Mouse (Mus musculus) limb, embryonic 12.5 days (tissue): ENCODE results near the gene Dap. TPM values are rescaled to one million over a fixed set of nuclear protein-coding genes. Genes with fewer than 3 reads are reported as not detected.

Source experiments
- ATAC-seq: fragments of 200-750 bp; cut with Nextera tagmentation; 2 replicates; pipeline ENCODE4 v1.8.0; 2017; ENCODE audit warnings: low read depth, moderate TSS enrichment; ENCODE audit not compliant: insufficient number of reproducible peaks, insufficient read depth, low FRiP score, low TSS enrichment
- H3K27ac ChIP-seq: fragments of 300-500 bp; sonication (generic); 2 replicates; pipeline ENCODE4 v1.5.1; 2016; ENCODE audit warnings: mild to moderate bottlenecking, moderate library complexity
- H3K27me3 ChIP-seq: fragments of 300-500 bp; sonication (generic); 2 replicates; pipeline ENCODE4 v1.6.1; 2016; ENCODE audit warnings: mild to moderate bottlenecking, moderate library complexity
- H3K36me3 ChIP-seq: fragments of 300-500 bp; sonication (generic); 2 replicates; pipeline ENCODE4 v1.6.1; 2016; ENCODE audit warnings: mild to moderate bottlenecking, moderate library complexity
- H3K4me1 ChIP-seq: fragments of 300-500 bp; sonication (generic); replicated peaks from 2 replicates; pipeline ENCODE4 v1.6.1; 2016
- H3K4me2 ChIP-seq: fragments of 300-500 bp; sonication (generic); 2 replicates; pipeline ENCODE4 v1.6.1; 2016; ENCODE audit warnings: mild to moderate bottlenecking, moderate library complexity
- H3K4me3 ChIP-seq: fragments of 300-500 bp; sonication (generic); replicated peaks from 2 replicates; pipeline ENCODE4 v1.5.1; 2016; ENCODE audit warnings: mild to moderate bottlenecking
- H3K9ac ChIP-seq: fragments of 300-500 bp; sonication (generic); replicated peaks from 2 replicates; pipeline ENCODE4 v1.6.1; 2016; ENCODE audit warnings: mild to moderate bottlenecking, moderate library complexity
- H3K9me3 ChIP-seq: fragments of 300-500 bp; sonication (generic); 2 replicates; pipeline ENCODE4 v1.6.1; 2016; ENCODE audit warnings: mild to moderate bottlenecking, moderate library complexity
- WGBS: fragments of 180-500 bp; shearing (Covaris S2); methylation state at CpG from one replicate; pipeline ENCODE4 v1.1.7; 2016; 5-methylcytosine and 5-hydroxymethylcytosine counted together
- polyA plus RNA-seq: library from polyadenylated mRNA; unstranded; fragments of >200 nt; fragmentation: Nextera tagmentation; extraction: Ambion mirVana; gene quantifications from 2 replicates; pipeline ENCODE4 v1.2.1, GENCODE M21; 2016

The Dap gene
- 66.3 and 68.8 TPM in 2 replicates for polyA plus RNA-seq

DNA sequence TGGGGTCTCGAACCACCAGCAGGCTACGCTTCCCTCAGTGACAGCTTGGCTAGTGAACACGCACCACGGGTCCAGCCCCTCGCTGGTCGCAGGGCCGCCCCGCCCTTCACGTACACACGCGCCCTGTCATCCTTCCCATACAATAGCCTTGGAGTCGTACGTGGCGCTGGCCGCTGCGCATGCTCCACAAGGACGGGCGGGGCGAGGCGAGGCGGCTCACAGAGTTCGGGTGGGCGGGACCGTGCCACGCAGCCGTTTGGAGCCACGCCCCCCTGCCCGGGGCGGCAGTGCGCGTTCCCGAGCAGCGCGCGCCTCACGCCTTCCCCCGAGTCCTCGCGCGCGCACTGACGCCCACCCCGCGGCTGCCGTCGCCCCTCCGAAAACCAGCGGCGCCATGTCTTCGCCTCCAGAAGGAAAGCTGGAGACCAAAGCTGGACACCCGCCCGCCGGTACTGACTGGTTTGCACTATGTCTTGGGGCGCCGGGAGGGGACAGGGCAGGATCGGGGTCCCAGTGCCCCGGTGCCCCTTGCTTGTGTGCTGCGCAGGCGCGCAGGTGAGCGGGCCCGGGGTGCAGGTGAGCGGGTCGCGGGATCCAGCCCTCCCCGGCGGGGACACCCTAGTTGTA is at the start of gene Dap:
Dap (plus strand) TSS at position 180 of the 627 bp plus-strand sequence.
- Histone ChIP-seq H3K27me3 (no peaks in the 10 kb centered on the region), H3K4me3 (peak within 1 kb of the TSS; percentile 80), H3K4me2 (peak within 1 kb of the TSS; percentile 64), H3K27ac (peak within 1 kb of the TSS; percentile 68), H3K36me3 (no peaks in the 10 kb centered on the region), H3K4me1 (0 out of 2 replicates have a peak, but pooled peaks cover 12% of the 10 kb centered on the region), H3K9ac (peak within 1 kb of the TSS; percentile 90), H3K9me3 (no peaks in the 10 kb centered on the region)
- ATAC-seq = peak; percentile 98
- under 1% methylated on average over 67 of the region's 67 CpGs for WGBS

DNA sequence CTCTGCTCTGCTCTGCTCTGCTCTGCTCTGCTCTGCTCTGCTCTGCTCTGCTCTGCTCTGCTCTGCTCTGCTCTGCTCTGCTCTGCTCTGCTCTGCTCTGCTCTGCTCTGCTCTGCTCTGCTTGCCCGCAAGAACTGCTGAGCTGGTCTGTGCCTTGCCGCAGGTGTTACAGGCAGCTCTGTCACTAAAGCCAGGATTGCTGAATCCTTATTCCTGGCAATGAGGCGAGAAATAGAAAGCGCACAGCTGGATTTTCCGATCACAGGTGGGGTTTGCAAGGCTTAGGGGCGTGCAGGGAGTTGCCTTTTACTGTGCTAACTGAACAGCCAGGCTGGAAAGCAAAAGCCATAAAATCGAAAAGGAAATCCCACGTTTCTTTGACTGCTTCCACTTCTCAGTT is 47.5 kb upstream of the Dap start:
- peaks cover 3% of the 10 kb centered on the region; the same call in 1 of the 2 replicates for H3K27me3 ChIP-seq
- no peak overlapping the region for H3K4me2 ChIP-seq
- peak; percentile 73; the same call in 1 of the 2 replicates for ATAC-seq
- no peak overlapping the region for H3K4me3 ChIP-seq
- H3K27ac ChIP-seq = peak overlapping the region; percentile 56; the same call in 1 of the 2 replicates
- H3K36me3 ChIP-seq = no peaks in the 10 kb centered on the region
- H3K9ac ChIP-seq = no peak overlapping the region
- no peaks in the 10 kb centered on the region for H3K9me3 ChIP-seq
- WGBS = 16% methylated on average over 8 of the region's 8 CpGs
- no peaks in the 10 kb centered on the region for H3K4me1 ChIP-seq

GRCm38 (mm10) chr15:31184651-31185443 is 39.3 kb upstream of the Dap start:
- no peaks in the 10 kb centered on the region for H3K27me3 ChIP-seq
- 0 out of 2 replicates have a peak, but pooled peaks cover 4% of the 10 kb centered on the region for H3K4me1 ChIP-seq
- H3K36me3 ChIP-seq = no peaks in the 10 kb centered on the region
- no peak overlapping the region for H3K9ac ChIP-seq
- H3K4me3 ChIP-seq = no peak overlapping the region
- no peak overlapping the region for H3K27ac ChIP-seq
- WGBS = 62% methylated on average over 12 of the region's 12 CpGs
- ATAC-seq = no peak
- H3K4me2 ChIP-seq = no peak overlapping the region
- H3K9me3 ChIP-seq = no peaks in the 10 kb centered on the region

GRCm38 (mm10) chr15:31185506-31185905 is 38.6 kb upstream of the Dap start:
- 82% methylated on average over 5 of the region's 5 CpGs for WGBS

GRCm38 (mm10) chr15:31186371-31186901 is 37.7 kb upstream of the Dap start:
- Histone ChIP-seq H3K4me1 (0 out of 2 replicates have a peak, but pooled peaks cover 4% of the 10 kb centered on the region), H3K9me3 (no peaks in the 10 kb centered on the region), H3K4me3 (no peak overlapping the region), H3K27ac (no peak overlapping the region), H3K36me3 (no peaks in the 10 kb centered on the region), H3K9ac (no peak overlapping the region), H3K27me3 (no peaks in the 10 kb centered on the region), H3K4me2 (no peak overlapping the region)
- ATAC-seq = no peak
- 79% methylated on average over 6 of the region's 6 CpGs for WGBS

More at GRCm38 (mm10) chr15:31185506-31185905, 38.6 kb upstream of the Dap start:
- ATAC-seq = no peak
- Histone ChIP-seq H3K4me1 (0 out of 2 replicates have a peak, but pooled peaks cover 4% of the 10 kb centered on the region), H3K27ac (no peak overlapping the region), H3K27me3 (no peaks in the 10 kb centered on the region), H3K9ac (no peak overlapping the region), H3K4me3 (no peak overlapping the region), H3K4me2 (no peak overlapping the region), H3K9me3 (no peaks in the 10 kb centered on the region), H3K36me3 (no peaks in the 10 kb centered on the region)

DNA sequence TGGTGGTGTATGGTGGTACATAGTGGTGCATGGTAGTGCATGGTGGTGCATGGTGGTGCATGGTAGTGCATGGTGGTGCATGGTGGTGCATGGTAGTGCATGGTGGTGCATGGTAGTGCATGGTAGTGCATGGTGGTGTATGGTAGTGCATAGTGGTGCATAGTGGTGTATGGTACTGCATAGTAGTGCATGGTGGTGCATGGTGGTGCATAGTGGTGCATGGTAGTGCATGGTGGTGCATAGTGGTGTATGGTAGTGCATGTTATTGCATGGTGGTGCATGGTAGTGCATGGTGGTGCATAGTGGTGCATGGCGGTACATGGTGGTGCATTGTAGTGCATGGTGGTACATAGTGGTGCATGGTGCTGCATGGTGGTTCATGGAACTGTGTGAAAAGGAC is 31.6 kb upstream of the Dap start:
- H3K27me3 ChIP-seq = no peaks in the 10 kb centered on the region
- no peaks in the 10 kb centered on the region for H3K9me3 ChIP-seq
- no peak overlapping the region for H3K4me3 ChIP-seq
- H3K4me2 ChIP-seq = no peak overlapping the region
- H3K4me1 ChIP-seq = no peaks in the 10 kb centered on the region
- no peak overlapping the region for H3K9ac ChIP-seq
- no peaks in the 10 kb centered on the region for H3K36me3 ChIP-seq
- WGBS = 100% methylated on average over 1 of the region's 1 CpGs
- H3K27ac ChIP-seq = no peak overlapping the region
- ATAC-seq = no peak

GRCm38 (mm10) chr15:31195776-31196175 is 28.3 kb upstream of the Dap start:
- no peaks in the 10 kb centered on the region for H3K27me3 ChIP-seq
- H3K9me3 ChIP-seq = no peaks in the 10 kb centered on the region
- H3K27ac ChIP-seq = no peak overlapping the region
- no peak overlapping the region for H3K9ac ChIP-seq
- no peak for ATAC-seq
- no peaks in the 10 kb centered on the region for H3K4me1 ChIP-seq
- H3K4me3 ChIP-seq = no peak overlapping the region
- no peak overlapping the region for H3K4me2 ChIP-seq
- no peaks in the 10 kb centered on the region for H3K36me3 ChIP-seq
- 88% methylated on average over 6 of the region's 6 CpGs for WGBS

DNA sequence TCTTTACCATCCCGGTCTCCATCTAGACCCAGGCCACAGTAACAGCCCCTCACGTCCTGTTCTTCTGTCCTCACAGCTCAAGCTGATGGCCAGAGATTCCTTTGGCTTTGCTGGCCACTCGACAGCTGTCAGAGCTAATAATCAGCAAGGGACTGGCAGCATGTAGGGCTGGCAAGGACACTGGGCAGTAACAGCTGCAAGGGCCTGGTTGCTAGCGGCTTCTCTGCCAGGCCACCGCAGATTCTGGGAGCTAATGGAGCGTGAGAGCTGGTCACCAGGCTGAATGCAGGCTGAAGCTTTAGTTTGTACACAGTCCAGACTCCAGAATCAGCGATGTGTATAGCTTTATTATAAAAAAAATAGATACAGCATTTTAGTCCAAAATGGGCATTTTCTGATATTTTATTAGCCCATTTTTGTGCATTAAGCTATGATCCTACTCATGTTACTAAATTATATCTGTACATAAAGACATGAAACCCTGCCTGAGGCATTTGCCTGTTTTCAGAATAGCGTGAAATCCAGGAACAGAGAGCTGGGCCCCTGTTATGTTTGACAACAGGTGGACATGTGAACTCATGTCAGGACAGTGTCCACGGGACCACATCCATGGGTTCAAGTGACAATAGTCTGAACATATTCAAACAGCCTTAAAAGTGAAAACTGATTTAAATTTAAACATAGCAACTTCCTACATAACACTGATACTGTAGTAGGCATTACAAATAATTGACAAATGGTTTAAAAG is 16.6 kb upstream of the Dap start:
- Histone ChIP-seq H3K27me3 (no peaks in the 10 kb centered on the region), H3K9me3 (no peaks in the 10 kb centered on the region), H3K27ac (no peak overlapping the region), H3K4me1 (no peaks in the 10 kb centered on the region), H3K4me3 (no peak overlapping the region), H3K36me3 (no peaks in the 10 kb centered on the region), H3K9ac (no peak overlapping the region), H3K4me2 (no peak overlapping the region)
- no peak for ATAC-seq
- 82% methylated on average over 9 of the region's 9 CpGs for WGBS

GRCm38 (mm10) chr15:31211910-31212309 is 12.2 kb upstream of the Dap start:
- 84% methylated on average over 7 of the region's 7 CpGs for WGBS
- no peak overlapping the region for H3K9ac ChIP-seq
- no peaks in the 10 kb centered on the region for H3K9me3 ChIP-seq
- no peak overlapping the region for H3K4me2 ChIP-seq
- no peaks in the 10 kb centered on the region for H3K36me3 ChIP-seq
- H3K4me3 ChIP-seq = no peak overlapping the region
- no peaks in the 10 kb centered on the region for H3K4me1 ChIP-seq
- H3K27ac ChIP-seq = no peak overlapping the region
- no peaks in the 10 kb centered on the region for H3K27me3 ChIP-seq
- ATAC-seq = no peak

GRCm38 (mm10) chr15:31213619-31214270 is 10.4 kb upstream of the Dap start:
- no peak for ATAC-seq
- H3K27me3 ChIP-seq = no peaks in the 10 kb centered on the region
- H3K27ac ChIP-seq = no peak overlapping the region
- no peaks in the 10 kb centered on the region for H3K36me3 ChIP-seq
- no peaks in the 10 kb centered on the region for H3K9me3 ChIP-seq
- H3K4me1 ChIP-seq = no peaks in the 10 kb centered on the region
- 91% methylated on average over 3 of the region's 3 CpGs for WGBS
- H3K4me2 ChIP-seq = no peak overlapping the region
- no peak overlapping the region for H3K9ac ChIP-seq
- H3K4me3 ChIP-seq = no peak overlapping the region
